Mouse (Mus musculus) stomach, embryonic 14.5 days (tissue): Measurements from ENCODE around the gene Gm572. TPM values are rescaled to one million over a fixed set of nuclear protein-coding genes. Genes with fewer than 3 reads are reported as not detected.

Source experiments
- ATAC-seq: fragments of 200-750 bp; cut with Nextera tagmentation; 2 replicates; pipeline ENCODE4 v1.8.0; 2017; ENCODE audit warnings: low read depth, moderate TSS enrichment; ENCODE audit not compliant: insufficient number of reproducible peaks, insufficient read depth, low FRiP score
- H3K27ac ChIP-seq: fragments of 300-500 bp; sonication (generic); 2 replicates; pipeline ENCODE4 v1.5.1; 2014; ENCODE audit warnings: mild to moderate bottlenecking, low read length, moderate library complexity, mixed read lengths
- H3K27me3 ChIP-seq: fragments of 300-500 bp; sonication (generic); 2 replicates; pipeline ENCODE4 v1.6.1; 2014; ENCODE audit warnings: low read length, control low read depth, mixed read lengths; ENCODE audit not compliant: control insufficient read depth, insufficient read depth
- H3K36me3 ChIP-seq: fragments of 300-500 bp; sonication (generic); 2 replicates; pipeline ENCODE4 v1.6.1; 2014; ENCODE audit warnings: mild to moderate bottlenecking, control low read depth, low read length, moderate library complexity, mixed read lengths; ENCODE audit not compliant: control insufficient read depth, insufficient read depth
- H3K4me1 ChIP-seq: fragments of 300-500 bp; sonication (generic); 2 replicates; pipeline ENCODE4 v1.6.1; 2014; ENCODE audit warnings: low read length, control low read depth, mixed read lengths; ENCODE audit not compliant: control insufficient read depth, insufficient read depth
- H3K4me2 ChIP-seq: fragments of 300-500 bp; sonication (generic); replicated peaks from 2 replicates; pipeline ENCODE4 v1.6.1; 2014; ENCODE audit warnings: low read depth, low read length, control low read depth
- H3K4me3 ChIP-seq: fragments of 300-500 bp; sonication (generic); 2 replicates; pipeline ENCODE4 v1.5.1; 2014; ENCODE audit warnings: low read depth, low read length, control low read depth
- H3K9ac ChIP-seq: fragments of 300-500 bp; sonication (generic); replicated peaks from 2 replicates; pipeline ENCODE4 v1.6.1; 2014; ENCODE audit warnings: low read depth, mild to moderate bottlenecking, control low read depth, low read length, moderate library complexity, mixed read lengths
- H3K9me3 ChIP-seq: fragments of 300-500 bp; sonication (generic); 2 replicates; pipeline ENCODE4 v1.6.1; 2016; ENCODE audit warnings: low read depth, low read length, control low read depth; ENCODE audit not compliant: control insufficient read depth
- WGBS: fragments of 180-500 bp; shearing (Covaris S2); extraction: QIAGEN DNeasy Blood & Tissue Kit; methylation state at CpG from one replicate; pipeline ENCODE4 v1.1.7; 2014; 5-methylcytosine and 5-hydroxymethylcytosine counted together
- polyA plus RNA-seq: library from polyadenylated mRNA; unstranded; fragments of >200 nt; fragmentation: Nextera tagmentation; extraction: Ambion mirVana; gene quantifications from 2 replicates; pipeline ENCODE4 v1.2.1, GENCODE M21; 2014

Gm572 gene
- polyA plus RNA-seq, 1 experiment from 2014 or later = not detected

GRCm38 (mm10) chr4:148708836-148709235, 65.7 kb downstream of the Gm572 start:
- 23% methylated on average over 11 of the region's 11 CpGs for WGBS
- no peak overlapping the region for H3K9ac ChIP-seq
- H3K4me2 ChIP-seq = no peak overlapping the region
- H3K27me3 ChIP-seq = no peaks in the 10 kb centered on the region
- H3K27ac ChIP-seq = no peak overlapping the region
- H3K9me3 ChIP-seq = no peaks in the 10 kb centered on the region
- peaks cover 25% of the 10 kb centered on the region for H3K4me1 ChIP-seq
- H3K36me3 ChIP-seq = no peaks in the 10 kb centered on the region
- ATAC-seq = no peak
- no peak overlapping the region for H3K4me3 ChIP-seq

GRCm38 (mm10) chr4:148710446-148710845, 67.3 kb downstream of the Gm572 start:
- Histone ChIP-seq H3K27me3 (no peaks in the 10 kb centered on the region), H3K9me3 (no peaks in the 10 kb centered on the region), H3K36me3 (no peaks in the 10 kb centered on the region), H3K4me2 (no peak overlapping the region), H3K9ac (no peak overlapping the region), H3K4me3 (no peak overlapping the region), H3K4me1 (peaks cover 27% of the 10 kb centered on the region), H3K27ac (no peak overlapping the region)
- ATAC-seq = no peak
- 54% methylated on average over 2 of the region's 2 CpGs for WGBS

DNA sequence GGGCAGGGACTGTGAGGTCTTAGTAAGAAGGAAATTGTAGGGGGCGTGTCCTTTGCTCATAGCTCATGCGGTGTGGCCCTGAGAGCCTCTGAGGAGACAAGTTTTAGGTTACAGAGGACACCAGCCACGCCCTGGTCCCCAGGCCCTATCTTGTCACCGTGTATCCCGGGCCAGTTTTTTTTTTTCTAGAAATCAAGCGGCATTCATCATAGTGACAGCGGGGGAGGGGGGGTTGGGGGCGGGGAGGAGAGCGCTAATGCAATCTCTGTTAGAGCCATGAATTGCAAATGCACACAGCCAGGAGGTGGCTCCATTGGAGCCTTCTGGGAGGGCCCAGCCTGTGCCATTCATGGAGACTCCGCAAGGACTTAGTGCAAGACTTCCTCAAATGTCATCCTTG, 68.2 kb downstream of the Gm572 start:
- no peak overlapping the region for H3K4me2 ChIP-seq
- H3K27me3 ChIP-seq = no peaks in the 10 kb centered on the region
- no peaks in the 10 kb centered on the region for H3K36me3 ChIP-seq
- H3K4me1 ChIP-seq = peaks cover 27% of the 10 kb centered on the region
- no peak overlapping the region for H3K27ac ChIP-seq
- H3K4me3 ChIP-seq = no peak overlapping the region
- no peaks in the 10 kb centered on the region for H3K9me3 ChIP-seq
- WGBS = 11% methylated on average over 10 of the region's 10 CpGs
- ATAC-seq = no peak
- H3K9ac ChIP-seq = no peak overlapping the region

GRCm38 (mm10) chr4:148712632-148713031, 69.5 kb downstream of the Gm572 start:
- no peaks in the 10 kb centered on the region for H3K27me3 ChIP-seq
- WGBS = 42% methylated on average over 10 of the region's 10 CpGs
- H3K4me1 ChIP-seq = peaks cover 27% of the 10 kb centered on the region
- no peak overlapping the region for H3K4me3 ChIP-seq
- no peaks in the 10 kb centered on the region for H3K9me3 ChIP-seq
- H3K27ac ChIP-seq = no peak overlapping the region
- no peak overlapping the region for H3K9ac ChIP-seq
- no peak for ATAC-seq
- H3K4me2 ChIP-seq = no peak overlapping the region
- no peaks in the 10 kb centered on the region for H3K36me3 ChIP-seq

DNA sequence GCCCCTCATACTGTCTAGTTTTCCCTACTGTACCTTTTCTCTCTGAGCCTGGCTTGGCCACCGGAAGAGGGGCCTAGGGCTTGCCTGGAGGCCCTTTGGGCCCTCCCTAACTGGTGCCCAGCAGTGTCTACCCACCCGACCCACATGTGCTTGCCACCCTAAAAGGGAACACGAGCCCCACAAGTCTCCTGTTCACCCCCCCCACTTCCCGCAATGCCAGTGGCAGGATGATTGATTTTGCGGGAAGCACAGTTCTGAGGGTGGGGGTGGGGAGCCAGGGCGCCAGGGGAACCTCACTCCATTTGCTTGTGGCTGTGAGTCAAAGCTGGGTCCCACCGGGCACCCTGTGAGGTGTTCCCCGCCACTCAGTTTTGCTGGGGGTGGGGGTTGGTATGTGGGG, 70.9 kb downstream of the Gm572 start:
- no peaks in the 10 kb centered on the region for H3K36me3 ChIP-seq
- no peak overlapping the region for H3K4me2 ChIP-seq
- no peaks in the 10 kb centered on the region for H3K27me3 ChIP-seq
- no peak for ATAC-seq
- 43% methylated on average over 8 of the region's 8 CpGs for WGBS
- no peak overlapping the region for H3K27ac ChIP-seq
- H3K4me1 ChIP-seq = peaks cover 25% of the 10 kb centered on the region
- H3K9me3 ChIP-seq = no peaks in the 10 kb centered on the region
- H3K4me3 ChIP-seq = no peak overlapping the region
- H3K9ac ChIP-seq = no peak overlapping the region

DNA sequence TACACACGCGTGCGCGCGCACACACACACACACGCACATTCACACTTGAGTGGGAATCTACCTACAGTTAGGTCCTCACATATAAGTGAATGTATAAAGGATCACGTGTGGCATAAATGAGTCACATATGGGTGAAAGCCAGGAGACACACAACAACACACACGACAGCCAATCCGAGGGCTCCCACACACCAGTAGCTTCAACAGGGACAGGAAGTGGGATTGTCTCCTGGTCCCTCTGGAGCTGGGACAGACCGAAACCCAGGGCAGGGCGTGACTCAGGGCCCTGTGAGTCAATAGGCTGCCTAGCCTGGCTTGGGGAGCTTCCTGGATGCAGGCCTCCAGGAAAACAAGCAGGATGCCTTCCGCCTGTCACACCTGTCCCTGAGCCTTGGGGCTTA, 71.6 kb downstream of the Gm572 start:
- Histone ChIP-seq H3K4me1 (peaks cover 21% of the 10 kb centered on the region), H3K27ac (no peak overlapping the region), H3K36me3 (no peaks in the 10 kb centered on the region), H3K9ac (no peak overlapping the region), H3K27me3 (no peaks in the 10 kb centered on the region), H3K4me3 (no peak overlapping the region), H3K4me2 (no peak overlapping the region), H3K9me3 (no peaks in the 10 kb centered on the region)
- WGBS = 88% methylated on average over 12 of the region's 12 CpGs
- no peak for ATAC-seq

- no peaks in the 10 kb centered on the region for H3K36me3 ChIP-seq
- no peak overlapping the region for H3K4me3 ChIP-seq
- H3K4me2 ChIP-seq = no peak overlapping the region
- no peak overlapping the region for H3K9ac ChIP-seq
- peaks cover 21% of the 10 kb centered on the region for H3K4me1 ChIP-seq
- WGBS = 62% methylated on average over 3 of the region's 3 CpGs
- no peak overlapping the region for H3K27ac ChIP-seq
- H3K9me3 ChIP-seq = no peaks in the 10 kb centered on the region
- H3K27me3 ChIP-seq = no peaks in the 10 kb centered on the region
- ATAC-seq = no peak
These were observed 72.3 kb downstream of the Gm572 start for GRCm38 (mm10) chr4:148715396-148715795.

Other genes with a start within 250 kb of the Gm572 start
- gene Ubiad1, start 198.5 kb upstream of the Gm572 start, polyA plus RNA-seq = 16.9 and 17.1 TPM in 2 replicates
- 22.8 and 24.4 TPM in 2 replicates for gene Mtor, start 194.7 kb upstream of the Gm572 start, polyA plus RNA-seq
- gene Angptl7, start 142.9 kb upstream of the Gm572 start, polyA plus RNA-seq = 4.2 and 4.6 TPM in 2 replicates
- 86.6 and 93.1 TPM in 2 replicates for gene Exosc10, start 84.9 kb upstream of the Gm572 start, polyA plus RNA-seq
- 197 and 201 TPM in 2 replicates for gene Srm, start 51.8 kb upstream of the Gm572 start, polyA plus RNA-seq
- gene Masp2, start 40.8 kb upstream of the Gm572 start, polyA plus RNA-seq = 0.67 TPM in 1 of 2 replicates, not detected in the other
- 154 and 159 TPM in 2 replicates for gene Tardbp, start 16.3 kb upstream of the Gm572 start, polyA plus RNA-seq
- gene Casz1, start 161.1 kb downstream of the Gm572 start, polyA plus RNA-seq = 10.3 and 11.2 TPM in 2 replicates